Mouse (Mus musculus): ENCODE measurements around the gene Mettl16. TPM values are rescaled to one million over a fixed set of nuclear protein-coding genes. Genes with fewer than 3 reads are reported as not detected.
A peak's percentile ranks its signal among the peaks of the same experiment; 100 is the strongest.

Mettl16 gene
- polyA plus RNA-seq, 1 experiment from 2014 or later: 51.6 TPM

DNA sequence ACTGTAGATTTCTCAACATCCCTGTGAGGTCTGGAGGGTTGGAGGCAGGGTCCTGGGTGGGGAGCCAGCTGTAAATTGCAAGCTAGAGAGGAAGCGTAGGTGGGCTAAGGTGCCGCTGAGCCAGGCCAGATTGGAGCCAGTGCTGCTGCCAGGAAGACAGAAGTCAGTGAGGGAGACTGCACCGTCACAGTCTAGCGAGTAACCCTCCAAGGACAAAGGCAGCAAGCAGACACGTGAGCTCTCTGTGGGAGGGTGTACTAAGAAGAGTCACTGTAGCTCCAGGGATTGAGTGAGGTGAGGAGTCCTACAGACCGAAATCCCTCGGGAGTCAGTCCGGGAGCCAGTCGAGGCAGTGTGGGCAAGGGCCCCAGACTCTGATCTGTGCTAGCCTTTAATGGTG, 70.7 kb downstream of the Mettl16 start:
- WGBS: 90% methylated on average over 9 of the region's 9 CpGs
- no peaks in the 10 kb centered on the region for H3K27me3 ChIP-seq (ENCODE audit: control insufficient read depth, insufficient read depth, low read length)
- H3K27ac ChIP-seq (replicated peaks; ENCODE audit: low read depth, low read length): no peak overlapping the region
- ATAC-seq (ENCODE audit: insufficient number of reproducible peaks, low FRiP score, low TSS enrichment, low read depth) (no peak), DNase-seq (ENCODE audit: low spot score) (no peak)
- H3K4me1 ChIP-seq (ENCODE audit: control insufficient read depth, insufficient read depth, low read length): peaks cover 9% of the 10 kb centered on the region
- no peak overlapping the region for H3K4me2 ChIP-seq (ENCODE audit: low read depth, severe bottlenecking)
- H3K9ac ChIP-seq (ENCODE audit: low read length): no peak overlapping the region
- H3K9me3 ChIP-seq (ENCODE audit: control insufficient read depth, low read length): no peaks in the 10 kb centered on the region
- no peak overlapping the region for H3K4me3 ChIP-seq (ENCODE audit: low read depth, low read length)
- H3K36me3 ChIP-seq (ENCODE audit: control insufficient read depth, insufficient read depth, low read length): peaks cover 13% of the 10 kb centered on the region

DNA sequence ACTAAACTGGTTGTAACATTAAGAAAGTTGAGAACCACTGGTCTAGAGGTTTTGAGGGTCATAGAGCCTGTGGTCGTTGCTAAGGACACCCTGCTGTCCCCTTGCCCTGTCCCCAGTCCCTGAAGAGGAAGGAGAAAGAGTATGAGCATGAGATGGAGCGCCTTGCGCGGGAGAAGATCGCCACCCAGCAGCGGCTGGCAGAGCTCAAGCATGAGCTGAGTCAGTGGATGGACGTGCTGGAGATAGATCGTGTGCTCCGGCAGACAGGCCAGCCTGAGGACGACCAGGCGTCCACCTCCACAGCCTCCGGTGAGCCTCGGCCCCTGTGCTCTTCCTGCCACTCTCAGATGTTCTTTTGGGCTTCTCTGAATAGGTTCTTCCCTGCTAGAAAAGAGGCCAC, 71.4 kb downstream of the Mettl16 start:
- peaks cover 9% of the 10 kb centered on the region for H3K4me1 ChIP-seq (ENCODE audit: control insufficient read depth, insufficient read depth, low read length)

DNA sequence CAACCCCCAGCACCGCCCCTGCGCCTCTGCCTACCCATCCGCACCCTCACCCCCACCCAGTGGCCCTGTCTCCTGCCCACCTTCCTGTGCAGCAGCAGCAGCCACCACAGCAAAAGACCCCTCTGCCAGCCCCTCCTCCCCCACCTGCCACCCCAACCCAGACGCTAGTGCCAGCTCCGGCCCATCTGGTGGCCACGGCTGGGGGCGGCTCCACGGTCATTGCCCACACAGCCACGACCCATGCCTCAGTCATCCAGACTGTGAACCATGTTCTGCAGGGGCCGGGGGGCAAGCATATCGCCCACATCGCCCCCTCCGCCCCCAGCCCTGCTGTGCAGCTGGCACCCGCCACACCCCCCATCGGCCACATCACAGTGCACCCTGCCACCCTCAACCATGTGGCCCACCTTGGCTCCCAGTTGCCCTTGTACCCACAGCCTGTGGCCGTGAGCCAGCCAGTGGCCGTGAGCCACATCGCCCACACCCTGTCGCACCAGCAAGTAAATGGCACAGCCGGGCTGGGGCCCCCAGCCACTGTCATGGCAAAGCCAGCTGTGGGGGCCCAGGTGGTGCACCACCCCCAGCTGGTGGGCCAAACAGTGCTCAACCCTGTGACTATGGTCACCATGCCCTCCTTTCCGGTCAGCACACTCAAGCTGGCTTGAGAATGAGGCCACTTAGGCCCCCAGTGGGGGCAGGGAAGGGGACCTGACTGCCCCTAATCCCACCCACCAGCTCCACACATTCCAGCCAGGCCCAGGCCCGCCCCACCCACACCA, 72.2 kb downstream of the Mettl16 start:
- no peak for DNase-seq (ENCODE audit: low spot score)
- 91% methylated on average over 22 of the region's 22 CpGs for WGBS
- Histone ChIP-seq H3K36me3 (ENCODE audit: control insufficient read depth, insufficient read depth, low read length) (peaks cover 13% of the 10 kb centered on the region), H3K4me2 (ENCODE audit: low read depth, severe bottlenecking) (no peak overlapping the region), H3K27me3 (ENCODE audit: control insufficient read depth, insufficient read depth, low read length) (no peaks in the 10 kb centered on the region), H3K4me1 (ENCODE audit: control insufficient read depth, insufficient read depth, low read length) (peaks cover 3% of the 10 kb centered on the region), H3K9ac (ENCODE audit: low read length) (no peak overlapping the region; the same call in 1 of the 2 replicates), H3K9me3 (ENCODE audit: control insufficient read depth, low read length) (no peaks in the 10 kb centered on the region), H3K4me3 (ENCODE audit: low read depth, low read length) (no peak overlapping the region), H3K27ac (replicated peaks; ENCODE audit: low read depth, low read length) (no peak overlapping the region)
- ATAC-seq (ENCODE audit: insufficient number of reproducible peaks, low FRiP score, low TSS enrichment, low read depth): no peak

More for the DNA sequence above, 71.4 kb downstream of the Mettl16 start:
- WGBS: 87% methylated on average over 13 of the region's 13 CpGs
- ATAC-seq (ENCODE audit: insufficient number of reproducible peaks, low FRiP score, low TSS enrichment, low read depth) (no peak), DNase-seq (ENCODE audit: low spot score) (no peak)
- Histone ChIP-seq H3K27ac (replicated peaks; ENCODE audit: low read depth, low read length) (no peak overlapping the region), H3K9me3 (ENCODE audit: control insufficient read depth, low read length) (no peaks in the 10 kb centered on the region), H3K4me2 (ENCODE audit: low read depth, severe bottlenecking) (no peak overlapping the region), H3K9ac (ENCODE audit: low read length) (no peak overlapping the region), H3K27me3 (ENCODE audit: control insufficient read depth, insufficient read depth, low read length) (no peaks in the 10 kb centered on the region), H3K4me3 (ENCODE audit: low read depth, low read length) (no peak overlapping the region), H3K36me3 (ENCODE audit: control insufficient read depth, insufficient read depth, low read length) (peaks cover 13% of the 10 kb centered on the region)

DNA sequence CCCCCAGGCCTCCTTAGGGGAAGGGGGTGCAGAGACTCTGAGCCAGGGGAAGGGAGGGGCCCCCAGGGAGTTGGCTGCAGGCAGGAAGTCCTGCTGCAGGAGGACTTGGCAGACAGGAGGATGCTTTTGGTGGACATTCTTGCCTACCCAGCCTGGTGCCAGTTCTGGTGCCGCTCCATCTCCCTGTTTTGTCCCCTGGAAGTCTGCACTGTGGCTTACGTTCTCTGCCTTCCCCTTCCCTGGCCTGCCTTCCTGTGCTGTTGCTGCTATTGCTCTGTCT, 72.7 kb downstream of the Mettl16 start:
- Histone ChIP-seq H3K4me3 (ENCODE audit: low read depth, low read length) (no peak overlapping the region), H3K27ac (replicated peaks; ENCODE audit: low read depth, low read length) (no peak overlapping the region)
- DNase-seq (ENCODE audit: low spot score): no peak

DNA sequence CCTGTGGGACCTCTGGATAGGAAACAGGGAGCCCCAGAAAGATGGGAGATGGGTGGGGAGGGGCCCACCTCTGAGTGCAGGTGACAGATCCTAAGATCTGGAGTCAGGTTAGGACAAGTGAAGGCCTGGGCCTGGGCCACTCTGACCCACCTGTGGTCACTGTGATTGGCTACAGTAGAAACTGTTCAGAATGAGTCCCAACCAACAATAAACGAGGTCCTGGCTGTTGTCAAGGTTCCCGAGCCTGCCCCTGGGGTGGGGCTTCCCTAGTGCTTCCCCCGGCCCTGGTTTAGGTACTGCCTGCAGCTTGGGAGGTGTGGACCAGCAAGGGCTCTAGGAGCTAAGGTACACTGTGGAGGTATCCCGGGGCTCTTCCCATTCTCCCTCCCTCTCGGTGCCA, 73.1 kb downstream of the Mettl16 start:
- Histone ChIP-seq H3K9me3 (ENCODE audit: control insufficient read depth, low read length) (no peaks in the 10 kb centered on the region), H3K36me3 (ENCODE audit: control insufficient read depth, insufficient read depth, low read length) (peaks cover 13% of the 10 kb centered on the region), H3K4me1 (ENCODE audit: control insufficient read depth, insufficient read depth, low read length) (peaks cover 2% of the 10 kb centered on the region; the same call in 1 of the 2 replicates), H3K4me2 (ENCODE audit: low read depth, severe bottlenecking) (no peak overlapping the region), H3K27ac (replicated peaks; ENCODE audit: low read depth, low read length) (no peak overlapping the region), H3K27me3 (ENCODE audit: control insufficient read depth, insufficient read depth, low read length) (no peaks in the 10 kb centered on the region), H3K9ac (ENCODE audit: low read length) (no peak overlapping the region), H3K4me3 (ENCODE audit: low read depth, low read length) (no peak overlapping the region)
- 67% methylated on average over 5 of the region's 5 CpGs for WGBS
- no peak for ATAC-seq (ENCODE audit: insufficient number of reproducible peaks, low FRiP score, low TSS enrichment, low read depth)
- no peak for DNase-seq (ENCODE audit: low spot score)

More for the DNA sequence above, 72.7 kb downstream of the Mettl16 start:
- no peaks in the 10 kb centered on the region for H3K9me3 ChIP-seq (ENCODE audit: control insufficient read depth, low read length)
- H3K9ac ChIP-seq (ENCODE audit: low read length): no peak overlapping the region
- H3K36me3 ChIP-seq (ENCODE audit: control insufficient read depth, insufficient read depth, low read length): peaks cover 13% of the 10 kb centered on the region
- WGBS: 79% methylated on average over 2 of the region's 2 CpGs
- no peak for ATAC-seq (ENCODE audit: insufficient number of reproducible peaks, low FRiP score, low TSS enrichment, low read depth)
- H3K4me1 ChIP-seq (ENCODE audit: control insufficient read depth, insufficient read depth, low read length): peaks cover 2% of the 10 kb centered on the region; the same call in 1 of the 2 replicates
- H3K4me2 ChIP-seq (ENCODE audit: low read depth, severe bottlenecking): no peak overlapping the region
- H3K27me3 ChIP-seq (ENCODE audit: control insufficient read depth, insufficient read depth, low read length): no peaks in the 10 kb centered on the region

DNA sequence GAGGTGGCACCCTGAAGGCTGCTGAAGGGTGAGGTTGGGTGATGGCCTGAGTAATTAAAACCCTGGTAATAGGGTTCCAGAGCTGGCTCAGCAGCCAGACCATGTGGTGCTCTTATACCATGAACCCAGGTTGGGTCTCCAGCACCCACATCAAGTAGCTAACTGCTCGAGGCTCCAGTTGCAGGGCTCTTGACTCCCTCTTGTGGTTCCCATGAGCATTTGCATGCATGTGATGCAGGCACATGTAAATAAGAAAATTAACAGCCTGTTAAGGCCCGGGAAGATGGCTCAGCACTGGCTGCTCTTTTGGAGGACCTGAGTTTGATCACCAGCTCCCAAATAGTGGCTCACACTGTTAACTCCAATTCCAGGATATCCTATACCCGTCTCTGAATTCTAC, 75.2 kb downstream of the Mettl16 start:
- ATAC-seq (ENCODE audit: insufficient number of reproducible peaks, low FRiP score, low TSS enrichment, low read depth): no peak

DNA sequence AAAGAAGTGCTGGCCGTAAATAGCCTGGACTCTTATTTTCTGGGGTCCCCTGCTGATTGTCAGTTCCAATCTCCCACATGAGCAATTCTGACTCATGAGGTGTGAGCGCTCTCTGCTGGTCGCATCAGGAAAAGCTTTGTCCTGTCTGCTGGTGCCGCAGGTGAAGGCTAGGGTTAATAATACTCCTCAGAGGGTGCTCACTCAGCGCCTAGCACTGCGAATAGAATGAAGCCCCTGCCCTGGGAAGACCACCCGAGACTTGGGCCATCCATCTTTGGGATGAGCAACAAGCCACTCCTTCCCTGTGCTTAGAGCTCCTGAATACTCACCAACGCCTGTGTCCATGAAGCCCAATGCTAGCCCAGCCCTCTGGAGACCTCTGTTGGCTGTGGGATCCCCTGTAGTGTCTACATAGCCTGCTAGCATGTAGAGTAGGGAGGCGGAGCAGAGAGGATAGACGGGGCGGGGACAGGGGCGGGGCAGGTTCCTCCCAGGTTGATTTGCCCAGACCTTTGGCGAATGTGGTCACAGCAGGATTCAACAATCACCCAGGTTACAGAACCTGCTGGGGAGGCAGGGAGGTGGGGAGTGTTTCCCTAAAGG, 77.4 kb downstream of the Mettl16 start:
- 4% methylated on average over 13 of the region's 13 CpGs for WGBS
- Histone ChIP-seq H3K9me3 (ENCODE audit: control insufficient read depth, low read length) (no peaks in the 10 kb centered on the region), H3K4me1 (ENCODE audit: control insufficient read depth, insufficient read depth, low read length) (peaks cover 1% of the 10 kb centered on the region; the same call in 1 of the 2 replicates), H3K9ac (ENCODE audit: low read length) (no peak overlapping the region), H3K27me3 (ENCODE audit: control insufficient read depth, insufficient read depth, low read length) (no peaks in the 10 kb centered on the region), H3K27ac (replicated peaks; ENCODE audit: low read depth, low read length) (no peak overlapping the region), H3K4me3 (ENCODE audit: low read depth, low read length) (no peak overlapping the region), H3K36me3 (ENCODE audit: control insufficient read depth, insufficient read depth, low read length) (no peaks in the 10 kb centered on the region; the same call in 1 of the 2 replicates), H3K4me2 (ENCODE audit: low read depth, severe bottlenecking) (no peak overlapping the region)
- DNase-seq (ENCODE audit: low spot score) (peak; percentile 85), ATAC-seq (ENCODE audit: insufficient number of reproducible peaks, low FRiP score, low TSS enrichment, low read depth) (no peak; the same call in 1 of the 2 replicates)

More for the DNA sequence above, 75.2 kb downstream of the Mettl16 start:
- no peak for DNase-seq (ENCODE audit: low spot score)
- H3K9me3 ChIP-seq (ENCODE audit: control insufficient read depth, low read length): no peaks in the 10 kb centered on the region
- H3K27me3 ChIP-seq (ENCODE audit: control insufficient read depth, insufficient read depth, low read length): no peaks in the 10 kb centered on the region
- no peak overlapping the region for H3K9ac ChIP-seq (ENCODE audit: low read length)
- no peak overlapping the region for H3K4me3 ChIP-seq (ENCODE audit: low read depth, low read length)
- H3K4me1 ChIP-seq (ENCODE audit: control insufficient read depth, insufficient read depth, low read length): peaks cover 2% of the 10 kb centered on the region; the same call in 1 of the 2 replicates
- no peak overlapping the region for H3K27ac ChIP-seq (replicated peaks; ENCODE audit: low read depth, low read length)
- peaks cover 8% of the 10 kb centered on the region; the same call in 1 of the 2 replicates for H3K36me3 ChIP-seq (ENCODE audit: control insufficient read depth, insufficient read depth, low read length)
- 67% methylated on average over 3 of the region's 3 CpGs for WGBS
- no peak overlapping the region for H3K4me2 ChIP-seq (ENCODE audit: low read depth, severe bottlenecking)

DNA sequence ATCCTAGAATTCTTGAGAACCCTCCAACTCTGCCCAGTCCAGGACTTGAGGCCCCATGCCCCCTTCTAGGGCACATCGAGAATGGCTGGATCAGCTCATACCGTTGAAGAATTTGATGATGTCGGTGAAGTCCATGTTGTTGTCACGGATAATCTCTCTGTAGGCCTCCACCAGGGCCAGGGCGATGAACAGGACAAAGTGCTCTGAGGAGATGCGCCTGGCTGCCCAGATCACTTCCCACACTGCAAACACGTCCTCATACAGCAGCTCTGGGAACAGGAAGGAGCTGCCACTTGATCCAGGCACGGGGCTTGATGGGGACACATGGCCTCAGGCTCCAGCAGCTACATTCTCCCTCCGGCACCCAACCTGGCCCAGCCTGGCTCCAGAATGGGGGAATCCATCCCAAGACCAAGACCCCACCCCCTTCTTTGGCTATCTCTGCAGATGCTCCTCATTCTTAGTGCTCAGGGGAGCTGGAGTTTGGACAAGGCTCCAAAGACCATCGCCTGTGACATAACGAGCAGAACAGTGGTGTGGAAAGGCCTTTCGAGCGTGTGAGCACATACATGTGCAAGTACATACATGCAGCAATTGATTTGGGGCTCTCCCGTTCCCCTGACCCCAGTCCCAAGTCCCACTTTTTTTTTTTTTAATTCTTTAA, 80.5 kb downstream of the Mettl16 start:
- Histone ChIP-seq H3K4me2 (ENCODE audit: low read depth, severe bottlenecking) (no peak overlapping the region), H3K27ac (replicated peaks; ENCODE audit: low read depth, low read length) (0 out of 2 replicates have a peak overlapping the region, but pooled peaks have one; percentile 4)
- WGBS: 81% methylated on average over 14 of the region's 14 CpGs

More for the DNA sequence above, 80.5 kb downstream of the Mettl16 start:
- no peaks in the 10 kb centered on the region for H3K27me3 ChIP-seq (ENCODE audit: control insufficient read depth, insufficient read depth, low read length)
- no peaks in the 10 kb centered on the region for H3K36me3 ChIP-seq (ENCODE audit: control insufficient read depth, insufficient read depth, low read length)
- no peak overlapping the region for H3K4me3 ChIP-seq (ENCODE audit: low read depth, low read length)
- ATAC-seq (ENCODE audit: insufficient number of reproducible peaks, low FRiP score, low TSS enrichment, low read depth) (no peak), DNase-seq (ENCODE audit: low spot score) (no peak)
- H3K4me1 ChIP-seq (ENCODE audit: control insufficient read depth, insufficient read depth, low read length): no peaks in the 10 kb centered on the region
- no peak overlapping the region for H3K9ac ChIP-seq (ENCODE audit: low read length)
- no peaks in the 10 kb centered on the region for H3K9me3 ChIP-seq (ENCODE audit: control insufficient read depth, low read length)

Data from limb, embryonic 11.5 days (tissue).